Mouse (Mus musculus): Measurements from ENCODE around the gene Tmsb15l. TPM values are rescaled to one million over a fixed set of nuclear protein-coding genes. Genes with fewer than 3 reads are reported as not detected.

The Tmsb15l gene
- total RNA-seq, 4 experiments from 2014 or later, result not detected

Other genes starting within 250 kb of the Tmsb15l start
- gene Morf4l2, start 233.2 kb downstream of the Tmsb15l start, total RNA-seq (2022), result 10 to 100 TPM; 71.4 to 91.7 (median 83.0) TPM
- gene Glra4, start 196.7 kb downstream of the Tmsb15l start, total RNA-seq (2022), result not detected
- gene Plp1, start 154.2 kb downstream of the Tmsb15l start, total RNA-seq (2022), result 1 to 10 TPM; 3.4 to 5.1 (median 4.3) TPM
- gene Rab9b, start 108.1 kb downstream of the Tmsb15l start, total RNA-seq (2022), result under 1 TPM; 0.06 to 0.41 (median 0.20) TPM
- gene H2bfm, start 49.5 kb downstream of the Tmsb15l start, total RNA-seq (2022), result not detected
- gene Tmsb15b2, start 1.4 kb downstream of the Tmsb15l start, total RNA-seq (2022), result 1 to 10 TPM in 2 of 4 experiments, under 1 TPM in 1, not detected in 1; 0.90 to 1.6 (median 1.4) TPM
- not detected for gene Tmsb15b1, start within 50 bp of the Tmsb15l start, total RNA-seq (2022)
- gene Zcchc18, start 16.3 kb upstream of the Tmsb15l start, total RNA-seq (2022), result under 1 TPM in 3 of 4 experiments, not detected in 1; 0.12 to 0.29 (median 0.13) TPM
- 1 to 10 TPM; 1.8 to 4.0 (median 2.7) TPM for gene Slc25a53, start 61.4 kb upstream of the Tmsb15l start, total RNA-seq (2022)
- gene Fam199x, start 72.7 kb upstream of the Tmsb15l start, total RNA-seq (2022), result 1 to 10 TPM; 3.5 to 5.5 (median 4.2) TPM
- not detected for gene Esx1, start 145.2 kb upstream of the Tmsb15l start, total RNA-seq (2022)